In the genomic region with DNA sequence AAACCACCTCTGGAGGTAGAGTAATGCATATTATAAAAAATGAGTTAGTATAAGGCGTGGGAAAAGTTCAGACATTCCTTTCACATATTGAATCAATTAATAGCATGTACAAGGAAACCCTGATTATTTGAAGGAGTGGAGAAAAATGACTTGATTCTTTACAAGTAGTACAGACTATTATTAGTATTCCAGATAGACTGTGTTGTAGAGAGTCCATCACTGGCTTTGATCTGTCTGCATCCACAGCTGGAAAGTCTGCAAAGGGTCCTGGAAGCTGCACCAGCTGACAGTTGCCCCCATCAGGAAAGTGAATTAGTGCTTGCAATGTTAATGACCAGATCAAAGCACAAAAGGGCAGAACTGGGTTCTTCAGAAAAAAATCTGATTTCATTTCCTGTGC, we compare ENCODE assay signal across 10 mouse cellular contexts.
"Had no signal": no experiment of that assay in that cellular context is flagged by ENCODE, and none has a peak within 500 bp of the region (broad histone marks: within the 10 kb centered on the region; RNA-seq: fewer than 3 reads in every experiment).

No protein-coding gene starts in this region.

- H3K27ac ChIP-seq: layer of hippocampus, adult 2 months; liver, embryonic 14.5 days; midbrain, embryonic 13.5 days; neural tube, embryonic 12.5 days had no signal

- ATAC-seq: midbrain, embryonic 13.5 days had no signal

- H3K9ac ChIP-seq: liver, embryonic 14.5 days; midbrain, embryonic 13.5 days; neural tube, embryonic 12.5 days had no signal

- H3K36me3 ChIP-seq: midbrain, embryonic 13.5 days; neural tube, embryonic 12.5 days had no signal

- DNase-seq: kidney, adult 11 months; kidney, postnatal 10 days; kidney, postnatal 4 days; lung, adult 18-20 months; right cerebral cortex, postnatal 14 days; thymus, postnatal 36 days had no signal

- H3K27me3 ChIP-seq: midbrain, embryonic 13.5 days; neural tube, embryonic 12.5 days had no signal

- H3K4me2 ChIP-seq: midbrain, embryonic 13.5 days; neural tube, embryonic 12.5 days had no signal

- H3K4me3 ChIP-seq: layer of hippocampus, adult 2 months; midbrain, embryonic 13.5 days; neural tube, embryonic 12.5 days had no signal

- H3K4me1 ChIP-seq: midbrain, embryonic 13.5 days; neural tube, embryonic 12.5 days had no signal

- H3K9me3 ChIP-seq: midbrain, embryonic 13.5 days; neural tube, embryonic 12.5 days had no signal
